Mouse (Mus musculus): ENCODE results near the gene Ern2. TPM values are rescaled to one million over a fixed set of nuclear protein-coding genes. Genes with fewer than 3 reads are reported as not detected.

Ern2 gene
- 0.09 and 0.27 TPM in 2 replicates for polyA plus RNA-seq (2015; fragmentation: Nextera tagmentation; extraction: Ambion mirVana)

GRCm38 (mm10) chr7:122186043-122186442 is at the start of gene Ern2:
TSS of gene Ern2 (minus strand) at chr7:122186207.
- 14% methylated on average over 17 of the region's 17 CpGs for WGBS
- Histone ChIP-seq H3K36me3 (no peaks in the 10 kb centered on the region), H3K4me3 (no peak within 1 kb of the TSS), H3K9ac (no peak within 1 kb of the TSS), H3K27ac (no peak within 1 kb of the TSS), H3K27me3 (no peaks in the 10 kb centered on the region), H3K9me3 (no peaks in the 10 kb centered on the region), H3K4me2 (0 out of 2 replicates have a peak within 1 kb of the TSS, but pooled peaks have one; percentile 8), H3K4me1 (no peaks in the 10 kb centered on the region; the same call in 1 of the 2 replicates)
- no peak for ATAC-seq (ENCODE audit: borderline replicate concordance, extremely low read depth, low FRiP score, low TSS enrichment)

GRCm38 (mm10) chr7:122230866-122231265 is 44.9 kb upstream of the Ern2 start:
- H3K27me3 ChIP-seq = no peaks in the 10 kb centered on the region
- no peak for ATAC-seq (ENCODE audit: borderline replicate concordance, extremely low read depth, low FRiP score, low TSS enrichment)
- H3K4me3 ChIP-seq = no peak overlapping the region
- H3K4me2 ChIP-seq = no peak overlapping the region
- H3K4me1 ChIP-seq = no peaks in the 10 kb centered on the region
- 58% methylated on average over 4 of the region's 4 CpGs for WGBS
- H3K9me3 ChIP-seq = no peaks in the 10 kb centered on the region
- no peaks in the 10 kb centered on the region for H3K36me3 ChIP-seq
- no peak overlapping the region for H3K9ac ChIP-seq
- no peak overlapping the region for H3K27ac ChIP-seq

- no peaks in the 10 kb centered on the region for H3K36me3 ChIP-seq
- no peak overlapping the region for H3K9ac ChIP-seq
- H3K4me1 ChIP-seq = no peaks in the 10 kb centered on the region
- no peak for ATAC-seq (ENCODE audit: borderline replicate concordance, extremely low read depth, low FRiP score, low TSS enrichment)
- no peaks in the 10 kb centered on the region for H3K9me3 ChIP-seq
- no peaks in the 10 kb centered on the region for H3K27me3 ChIP-seq
- 64% methylated on average over 4 of the region's 4 CpGs for WGBS
- H3K27ac ChIP-seq = no peak overlapping the region
- H3K4me2 ChIP-seq = no peak overlapping the region
- no peak overlapping the region for H3K4me3 ChIP-seq
Observed at GRCm38 (mm10) chr7:122229916-122230315, 43.9 kb upstream of the Ern2 start.

- H3K4me2 ChIP-seq = no peak overlapping the region
- H3K27ac ChIP-seq = no peak overlapping the region
- H3K27me3 ChIP-seq = no peaks in the 10 kb centered on the region
- 51% methylated on average over 3 of the region's 3 CpGs for WGBS
- ATAC-seq (ENCODE audit: borderline replicate concordance, extremely low read depth, low FRiP score, low TSS enrichment) = no peak
- no peak overlapping the region for H3K9ac ChIP-seq
- H3K36me3 ChIP-seq = no peaks in the 10 kb centered on the region
- no peaks in the 10 kb centered on the region for H3K9me3 ChIP-seq
- no peaks in the 10 kb centered on the region for H3K4me1 ChIP-seq
- H3K4me3 ChIP-seq = no peak overlapping the region
Observed at GRCm38 (mm10) chr7:122229306-122229705, 43.3 kb upstream of the Ern2 start.

- H3K27me3 ChIP-seq = no peaks in the 10 kb centered on the region
- no peaks in the 10 kb centered on the region for H3K4me1 ChIP-seq
- no peak overlapping the region for H3K4me2 ChIP-seq
- 72% methylated on average over 4 of the region's 4 CpGs for WGBS
- H3K27ac ChIP-seq = no peak overlapping the region
- no peaks in the 10 kb centered on the region for H3K36me3 ChIP-seq
- H3K9me3 ChIP-seq = no peaks in the 10 kb centered on the region
- no peak for ATAC-seq (ENCODE audit: borderline replicate concordance, extremely low read depth, low FRiP score, low TSS enrichment)
- no peak overlapping the region for H3K9ac ChIP-seq
- H3K4me3 ChIP-seq = no peak overlapping the region
Observed at GRCm38 (mm10) chr7:122226744-122227143, 40.7 kb upstream of the Ern2 start.

GRCm38 (mm10) chr7:122226020-122226742 is 40.2 kb upstream of the Ern2 start:
- Histone ChIP-seq H3K9ac (no peak overlapping the region), H3K4me2 (no peak overlapping the region), H3K4me3 (no peak overlapping the region), H3K27me3 (no peaks in the 10 kb centered on the region), H3K36me3 (no peaks in the 10 kb centered on the region), H3K27ac (no peak overlapping the region), H3K9me3 (no peaks in the 10 kb centered on the region), H3K4me1 (no peaks in the 10 kb centered on the region)
- no peak for ATAC-seq (ENCODE audit: borderline replicate concordance, extremely low read depth, low FRiP score, low TSS enrichment)
- WGBS = 66% methylated on average over 7 of the region's 7 CpGs

- Histone ChIP-seq H3K27me3 (no peaks in the 10 kb centered on the region), H3K9ac (0 out of 2 replicates have a peak within 1 kb of the TSS, but pooled peaks have one; percentile 8), H3K4me2 (peak within 1 kb of the TSS; percentile 51), H3K4me1 (peaks cover 6% of the 10 kb centered on the region), H3K9me3 (no peaks in the 10 kb centered on the region), H3K27ac (no peak within 1 kb of the TSS), H3K4me3 (peak within 1 kb of the TSS; percentile 28), H3K36me3 (no peaks in the 10 kb centered on the region)
- 21% methylated on average over 20 of the region's 20 CpGs for whole genome bisulfite sequencing
- peak; percentile 33; the same call in 1 of the 2 replicates for ATAC-seq (ENCODE audit: borderline replicate concordance, extremely low read depth, low FRiP score, low TSS enrichment)
Observed at GRCm38 (mm10) chr7:122219315-122219801, 33.4 kb upstream of the Ern2 start, which contains the start of gene Chp2. TSS of gene Chp2 (plus strand) at chr7:122219496.

- Histone ChIP-seq H3K4me1 (no peaks in the 10 kb centered on the region), H3K9ac (no peak overlapping the region), H3K9me3 (no peaks in the 10 kb centered on the region), H3K27me3 (no peaks in the 10 kb centered on the region), H3K36me3 (no peaks in the 10 kb centered on the region), H3K4me3 (no peak overlapping the region), H3K4me2 (no peak overlapping the region), H3K27ac (no peak overlapping the region)
- peak; percentile 55; the same call in 1 of the 2 replicates for ATAC-seq (ENCODE audit: borderline replicate concordance, extremely low read depth, low FRiP score, low TSS enrichment)
- WGBS = 24% methylated on average over 7 of the region's 7 CpGs
Observed at GRCm38 (mm10) chr7:122208276-122209021, 22.4 kb upstream of the Ern2 start.

- ATAC-seq (ENCODE audit: borderline replicate concordance, extremely low read depth, low FRiP score, low TSS enrichment) = no peak
- Histone ChIP-seq H3K4me2 (no peak overlapping the region), H3K9ac (no peak overlapping the region), H3K27ac (no peak overlapping the region), H3K4me1 (no peaks in the 10 kb centered on the region), H3K27me3 (no peaks in the 10 kb centered on the region), H3K36me3 (no peaks in the 10 kb centered on the region), H3K9me3 (no peaks in the 10 kb centered on the region), H3K4me3 (no peak overlapping the region)
- 85% methylated on average over 2 of the region's 2 CpGs for WGBS
Observed at GRCm38 (mm10) chr7:122206121-122206520, 20.1 kb upstream of the Ern2 start.

GRCm38 (mm10) chr7:122203936-122204335 is 17.9 kb upstream of the Ern2 start:
- H3K4me1 ChIP-seq = no peaks in the 10 kb centered on the region
- no peak overlapping the region for H3K27ac ChIP-seq
- WGBS = 16% methylated on average over 2 of the region's 2 CpGs
- H3K27me3 ChIP-seq = no peaks in the 10 kb centered on the region
- no peak overlapping the region for H3K9ac ChIP-seq
- no peak overlapping the region for H3K4me2 ChIP-seq
- H3K36me3 ChIP-seq = no peaks in the 10 kb centered on the region
- H3K4me3 ChIP-seq = no peak overlapping the region
- H3K9me3 ChIP-seq = no peaks in the 10 kb centered on the region
- no peak for ATAC-seq (ENCODE audit: borderline replicate concordance, extremely low read depth, low FRiP score, low TSS enrichment)

- 19% methylated on average over 5 of the region's 5 CpGs for WGBS
- ATAC-seq (ENCODE audit: borderline replicate concordance, extremely low read depth, low FRiP score, low TSS enrichment) = no peak
- H3K27ac ChIP-seq = no peak overlapping the region
Observed at GRCm38 (mm10) chr7:122199296-122199695, 13.3 kb upstream of the Ern2 start.

GRCm38 (mm10) chr7:122197306-122197705 is 11.3 kb upstream of the Ern2 start:
- no peak overlapping the region for H3K9ac ChIP-seq

More at GRCm38 (mm10) chr7:122199296-122199695, 13.3 kb upstream of the Ern2 start:
- no peak overlapping the region for H3K4me2 ChIP-seq
- H3K9me3 ChIP-seq = no peaks in the 10 kb centered on the region
- H3K9ac ChIP-seq = no peak overlapping the region
- H3K27me3 ChIP-seq = no peaks in the 10 kb centered on the region
- no peaks in the 10 kb centered on the region for H3K36me3 ChIP-seq
- H3K4me1 ChIP-seq = no peaks in the 10 kb centered on the region
- no peak overlapping the region for H3K4me3 ChIP-seq

More at GRCm38 (mm10) chr7:122197306-122197705, 11.3 kb upstream of the Ern2 start:
- Histone ChIP-seq H3K36me3 (no peaks in the 10 kb centered on the region), H3K4me1 (no peaks in the 10 kb centered on the region), H3K4me2 (no peak overlapping the region), H3K9me3 (no peaks in the 10 kb centered on the region), H3K4me3 (no peak overlapping the region), H3K27ac (no peak overlapping the region), H3K27me3 (no peaks in the 10 kb centered on the region)
- WGBS = 26% methylated on average over 4 of the region's 4 CpGs
- no peak for ATAC-seq (ENCODE audit: borderline replicate concordance, extremely low read depth, low FRiP score, low TSS enrichment)
